Mouse (Mus musculus) adrenal gland, adult 8-10 months (tissue): ENCODE measurements around the gene Rpp25. TPM values are rescaled to one million over a fixed set of nuclear protein-coding genes. Genes with fewer than 3 reads are reported as not detected.

ENCODE experiments used
- total RNA-seq, 4 experiments: library from RNA; stranded (reverse); gene quantifications; 2 replicates each; pipeline ENCODE4 v1.2.4; 2022

Rpp25 gene
- total RNA-seq, 4 experiments from 2014 or later, result 3.8 to 9.1 (median 5.3) TPM

Other genes starting within 250 kb of the Rpp25 start
- 10 to 100 TPM; 41.3 to 76.8 (median 50.9) TPM for gene 1700017B05Rik, start 241.4 kb upstream of the Rpp25 start, total RNA-seq
- 10 to 100 TPM; 20.8 to 35.1 (median 25.2) TPM for gene Ppcdc, start 63.9 kb upstream of the Rpp25 start, total RNA-seq
- gene Scamp5, start 36.0 kb upstream of the Rpp25 start, total RNA-seq, result 10 to 100 TPM; 12.4 to 30.5 (median 21.9) TPM
- gene Cox5a, start 17.2 kb downstream of the Rpp25 start, total RNA-seq, result 100 to 1,000 TPM; 236 to 400 (median 335) TPM
- gene Fam219b, start 33.5 kb downstream of the Rpp25 start, total RNA-seq, result 10 to 100 TPM; 25.5 to 34.9 (median 31.0) TPM
- 10 to 100 TPM; 35.5 to 66.3 (median 46.1) TPM for gene Mpi, start 48.7 kb downstream of the Rpp25 start, total RNA-seq
- 10 to 100 TPM; 62.3 to 78.5 (median 71.9) TPM for gene Scamp2, start 56.9 kb downstream of the Rpp25 start, total RNA-seq
- gene Ulk3, start 85.4 kb downstream of the Rpp25 start, total RNA-seq, result 10 to 100 TPM; 10.8 to 33.3 (median 19.5) TPM
- not detected for gene Cplx3, start 102.3 kb downstream of the Rpp25 start, total RNA-seq
- not detected for gene Lman1l, start 116.7 kb downstream of the Rpp25 start, total RNA-seq
- gene Csk, start 149.6 kb downstream of the Rpp25 start, total RNA-seq, result 100 to 1,000 TPM in 1 of 4 experiments, 10 to 100 TPM in 3; 78.2 to 121 (median 82.4) TPM
- under 1 TPM in 2 of 4 experiments, not detected in 2; 0.19 to 0.49 TPM for gene Cyp1a2, start 179.7 kb downstream of the Rpp25 start, total RNA-seq
- under 1 TPM in 2 of 4 experiments, not detected in 2; 0.11 to 0.49 TPM for gene Cyp1a1, start 183.9 kb downstream of the Rpp25 start, total RNA-seq
- gene Edc3, start 204.5 kb downstream of the Rpp25 start, total RNA-seq, result 10 to 100 TPM; 10.4 to 11.4 (median 10.8) TPM